Mouse (Mus musculus): Measurements from ENCODE around the gene Lrguk. TPM values are rescaled to one million over a fixed set of nuclear protein-coding genes. Genes with fewer than 3 reads are reported as not detected.

Lrguk gene
- polyA plus RNA-seq, 1 experiment from 2014 or later, result 1.2 TPM

DNA sequence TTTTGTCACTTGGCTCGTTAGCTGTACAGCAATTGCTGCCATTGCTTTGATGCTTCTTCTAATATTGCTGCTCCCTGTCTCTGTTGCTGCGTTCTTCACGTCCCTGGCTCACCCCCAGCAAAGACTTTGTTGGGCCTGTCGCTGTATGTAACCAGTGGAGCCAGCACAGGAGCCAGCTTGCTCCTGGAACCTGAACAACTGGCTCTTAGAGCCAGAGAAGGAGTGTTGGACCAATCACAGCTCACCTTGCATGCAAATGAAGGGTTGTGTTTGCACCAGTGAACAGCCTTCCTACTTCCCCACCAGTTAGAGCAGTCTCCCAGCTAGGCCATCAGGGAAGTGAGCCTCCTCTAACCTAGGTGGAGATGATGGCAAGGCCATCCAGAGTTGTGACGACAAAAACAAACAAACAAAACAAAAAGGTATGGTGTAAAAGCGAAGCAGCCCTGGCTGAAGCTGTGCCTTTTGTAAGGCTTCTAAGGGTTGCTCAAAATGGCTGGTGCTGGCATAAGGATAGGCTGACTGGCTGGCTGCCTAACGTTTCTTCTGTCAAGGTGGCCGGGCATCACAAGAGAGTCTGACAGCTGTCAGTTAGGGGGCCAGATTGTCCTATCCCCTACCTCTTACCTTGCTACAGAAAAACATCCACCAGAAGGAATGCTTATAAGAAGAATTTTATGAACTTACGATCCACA is 15.7 kb downstream of the Lrguk start:
- ATAC-seq (ENCODE audit: insufficient read depth, low FRiP score, low TSS enrichment), result no peak
- Histone ChIP-seq H3K4me3 (ENCODE audit: low read depth, low read length) (no peak overlapping the region), H3K27me3 (ENCODE audit: control insufficient read depth, insufficient read depth, low read length) (no peaks in the 10 kb centered on the region), H3K27ac (ENCODE audit: low read depth, low read length) (no peak overlapping the region), H3K9me3 (ENCODE audit: control insufficient read depth, low read length) (no peaks in the 10 kb centered on the region), H3K4me1 (ENCODE audit: control insufficient read depth, insufficient read depth, low read length) (no peaks in the 10 kb centered on the region), H3K4me2 (ENCODE audit: low read depth) (no peak overlapping the region), H3K36me3 (ENCODE audit: control insufficient read depth, insufficient read depth, low read length) (no peaks in the 10 kb centered on the region), H3K9ac (ENCODE audit: low read length) (no peak overlapping the region)
- no peak for DNase-seq (ENCODE audit: low spot score)
- 86% methylated on average over 9 of the region's 9 CpGs for WGBS

GRCm38 (mm10) chr6:34046551-34047186 is 17.4 kb downstream of the Lrguk start:
- Histone ChIP-seq H3K27ac (ENCODE audit: low read depth, low read length) (no peak overlapping the region), H3K27me3 (ENCODE audit: control insufficient read depth, insufficient read depth, low read length) (no peaks in the 10 kb centered on the region), H3K4me2 (ENCODE audit: low read depth) (no peak overlapping the region), H3K9me3 (ENCODE audit: control insufficient read depth, low read length) (no peaks in the 10 kb centered on the region), H3K4me1 (ENCODE audit: control insufficient read depth, insufficient read depth, low read length) (no peaks in the 10 kb centered on the region), H3K4me3 (ENCODE audit: low read depth, low read length) (no peak overlapping the region), H3K36me3 (ENCODE audit: control insufficient read depth, insufficient read depth, low read length) (no peaks in the 10 kb centered on the region), H3K9ac (ENCODE audit: low read length) (no peak overlapping the region; the same call in 1 of the 2 replicates)
- 73% methylated on average over 11 of the region's 11 CpGs for WGBS
- DNase-seq (ENCODE audit: low spot score) (no peak), ATAC-seq (ENCODE audit: insufficient read depth, low FRiP score, low TSS enrichment) (no peak)

DNA sequence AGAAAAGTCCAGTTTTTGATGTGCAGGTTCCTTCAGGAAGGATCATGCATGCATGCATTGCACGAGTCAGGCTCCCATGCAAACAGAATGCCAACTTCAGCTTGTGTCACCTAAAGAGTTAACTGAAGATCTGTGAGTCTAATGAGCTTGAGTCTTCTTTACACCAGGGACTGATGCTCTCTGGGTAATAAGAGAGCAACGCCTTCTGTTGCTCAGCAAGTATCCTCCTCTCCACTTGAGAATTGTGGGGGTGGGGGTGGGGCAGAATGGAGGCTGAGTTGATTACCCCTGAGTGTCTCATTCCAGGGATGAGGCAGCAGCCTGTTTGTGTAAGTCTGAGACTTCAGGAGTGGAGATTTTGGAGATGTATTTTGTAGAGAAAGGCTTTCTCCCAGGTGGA is 20.2 kb downstream of the Lrguk start:
- Histone ChIP-seq H3K9me3 (ENCODE audit: control insufficient read depth, low read length) (no peaks in the 10 kb centered on the region), H3K27me3 (ENCODE audit: control insufficient read depth, insufficient read depth, low read length) (no peaks in the 10 kb centered on the region), H3K4me1 (ENCODE audit: control insufficient read depth, insufficient read depth, low read length) (no peaks in the 10 kb centered on the region), H3K9ac (ENCODE audit: low read length) (no peak overlapping the region), H3K4me2 (ENCODE audit: low read depth) (no peak overlapping the region), H3K36me3 (ENCODE audit: control insufficient read depth, insufficient read depth, low read length) (no peaks in the 10 kb centered on the region), H3K4me3 (ENCODE audit: low read depth, low read length) (no peak overlapping the region), H3K27ac (ENCODE audit: low read depth, low read length) (no peak overlapping the region)
- WGBS, result 52% methylated on average over 2 of the region's 2 CpGs
- ATAC-seq (ENCODE audit: insufficient read depth, low FRiP score, low TSS enrichment) (no peak), DNase-seq (ENCODE audit: low spot score) (no peak)

GRCm38 (mm10) chr6:34059741-34060140 is 30.5 kb downstream of the Lrguk start:
- H3K9ac ChIP-seq (ENCODE audit: low read length), result no peak overlapping the region
- H3K4me1 ChIP-seq (ENCODE audit: control insufficient read depth, insufficient read depth, low read length), result no peaks in the 10 kb centered on the region
- no peak overlapping the region for H3K27ac ChIP-seq (ENCODE audit: low read depth, low read length)
- no peaks in the 10 kb centered on the region for H3K36me3 ChIP-seq (ENCODE audit: control insufficient read depth, insufficient read depth, low read length)
- ATAC-seq (ENCODE audit: insufficient read depth, low FRiP score, low TSS enrichment) (no peak), DNase-seq (ENCODE audit: low spot score) (no peak)
- no peaks in the 10 kb centered on the region for H3K27me3 ChIP-seq (ENCODE audit: control insufficient read depth, insufficient read depth, low read length)
- 95% methylated on average over 6 of the region's 6 CpGs for WGBS
- no peaks in the 10 kb centered on the region for H3K9me3 ChIP-seq (ENCODE audit: control insufficient read depth, low read length)
- no peak overlapping the region for H3K4me3 ChIP-seq (ENCODE audit: low read depth, low read length)
- no peak overlapping the region for H3K4me2 ChIP-seq (ENCODE audit: low read depth)

DNA sequence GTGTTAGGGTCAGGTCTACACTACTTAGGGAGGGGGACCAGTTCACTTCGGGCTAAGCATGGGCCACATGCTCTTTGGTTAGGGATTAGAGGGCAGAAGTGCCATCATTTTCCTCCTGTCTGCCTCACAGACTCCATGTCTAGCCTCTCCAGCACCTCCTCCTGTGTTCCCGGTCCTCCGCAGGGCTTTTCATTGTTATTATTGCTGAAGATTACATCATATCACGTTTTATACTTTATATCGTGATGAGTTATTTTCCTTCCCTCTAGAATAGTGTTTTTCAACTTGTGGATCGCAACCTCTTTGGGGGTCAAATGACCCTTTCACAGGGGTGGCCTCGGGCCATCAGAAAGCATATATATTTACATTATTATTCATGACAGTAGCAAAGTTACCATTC is 37.5 kb downstream of the Lrguk start:
- Histone ChIP-seq H3K4me3 (ENCODE audit: low read depth, low read length) (no peak overlapping the region), H3K4me1 (ENCODE audit: control insufficient read depth, insufficient read depth, low read length) (no peaks in the 10 kb centered on the region), H3K9me3 (ENCODE audit: control insufficient read depth, low read length) (no peaks in the 10 kb centered on the region), H3K27ac (ENCODE audit: low read depth, low read length) (no peak overlapping the region), H3K36me3 (ENCODE audit: control insufficient read depth, insufficient read depth, low read length) (no peaks in the 10 kb centered on the region), H3K4me2 (ENCODE audit: low read depth) (no peak overlapping the region), H3K9ac (ENCODE audit: low read length) (no peak overlapping the region), H3K27me3 (ENCODE audit: control insufficient read depth, insufficient read depth, low read length) (no peaks in the 10 kb centered on the region)
- no peak for ATAC-seq (ENCODE audit: insufficient read depth, low FRiP score, low TSS enrichment)
- no peak for DNase-seq (ENCODE audit: low spot score)
- WGBS, result 91% methylated on average over 7 of the region's 7 CpGs

- no peak for ATAC-seq (ENCODE audit: insufficient read depth, low FRiP score, low TSS enrichment)
- no peak for DNase-seq (ENCODE audit: low spot score)
Measured at GRCm38 (mm10) chr6:34067271-34067670, 38.0 kb downstream of the Lrguk start.

GRCm38 (mm10) chr6:34071936-34072335 is 42.7 kb downstream of the Lrguk start:
- Histone ChIP-seq H3K9ac (ENCODE audit: low read length) (no peak overlapping the region), H3K27me3 (ENCODE audit: control insufficient read depth, insufficient read depth, low read length) (no peaks in the 10 kb centered on the region), H3K36me3 (ENCODE audit: control insufficient read depth, insufficient read depth, low read length) (no peaks in the 10 kb centered on the region), H3K27ac (ENCODE audit: low read depth, low read length) (no peak overlapping the region), H3K4me2 (ENCODE audit: low read depth) (no peak overlapping the region), H3K4me3 (ENCODE audit: low read depth, low read length) (no peak overlapping the region), H3K4me1 (ENCODE audit: control insufficient read depth, insufficient read depth, low read length) (no peaks in the 10 kb centered on the region), H3K9me3 (ENCODE audit: control insufficient read depth, low read length) (no peaks in the 10 kb centered on the region)
- DNase-seq (ENCODE audit: low spot score), result no peak
- 65% methylated on average over 5 of the region's 5 CpGs for WGBS
- no peak for ATAC-seq (ENCODE audit: insufficient read depth, low FRiP score, low TSS enrichment)

More at GRCm38 (mm10) chr6:34067271-34067670, 38.0 kb downstream of the Lrguk start:
- no peak overlapping the region for H3K27ac ChIP-seq (ENCODE audit: low read depth, low read length)
- no peaks in the 10 kb centered on the region for H3K9me3 ChIP-seq (ENCODE audit: control insufficient read depth, low read length)
- H3K4me1 ChIP-seq (ENCODE audit: control insufficient read depth, insufficient read depth, low read length), result no peaks in the 10 kb centered on the region
- H3K9ac ChIP-seq (ENCODE audit: low read length), result no peak overlapping the region
- no peaks in the 10 kb centered on the region for H3K27me3 ChIP-seq (ENCODE audit: control insufficient read depth, insufficient read depth, low read length)
- no peak overlapping the region for H3K4me3 ChIP-seq (ENCODE audit: low read depth, low read length)
- H3K36me3 ChIP-seq (ENCODE audit: control insufficient read depth, insufficient read depth, low read length), result no peaks in the 10 kb centered on the region
- 93% methylated on average over 8 of the region's 8 CpGs for WGBS
- no peak overlapping the region for H3K4me2 ChIP-seq (ENCODE audit: low read depth)

- H3K27ac ChIP-seq (ENCODE audit: low read depth, low read length), result no peak overlapping the region
- 89% methylated on average over 3 of the region's 3 CpGs for WGBS
- ATAC-seq (ENCODE audit: insufficient read depth, low FRiP score, low TSS enrichment) (no peak), DNase-seq (ENCODE audit: low spot score) (no peak)
- H3K27me3 ChIP-seq (ENCODE audit: control insufficient read depth, insufficient read depth, low read length), result no peaks in the 10 kb centered on the region
- no peaks in the 10 kb centered on the region for H3K36me3 ChIP-seq (ENCODE audit: control insufficient read depth, insufficient read depth, low read length)
- no peak overlapping the region for H3K9ac ChIP-seq (ENCODE audit: low read length)
- no peaks in the 10 kb centered on the region for H3K9me3 ChIP-seq (ENCODE audit: control insufficient read depth, low read length)
- H3K4me3 ChIP-seq (ENCODE audit: low read depth, low read length), result no peak overlapping the region
- H3K4me2 ChIP-seq (ENCODE audit: low read depth), result no peak overlapping the region
- H3K4me1 ChIP-seq (ENCODE audit: control insufficient read depth, insufficient read depth, low read length), result no peaks in the 10 kb centered on the region
Measured at GRCm38 (mm10) chr6:34073931-34074442, 44.7 kb downstream of the Lrguk start.

DNA sequence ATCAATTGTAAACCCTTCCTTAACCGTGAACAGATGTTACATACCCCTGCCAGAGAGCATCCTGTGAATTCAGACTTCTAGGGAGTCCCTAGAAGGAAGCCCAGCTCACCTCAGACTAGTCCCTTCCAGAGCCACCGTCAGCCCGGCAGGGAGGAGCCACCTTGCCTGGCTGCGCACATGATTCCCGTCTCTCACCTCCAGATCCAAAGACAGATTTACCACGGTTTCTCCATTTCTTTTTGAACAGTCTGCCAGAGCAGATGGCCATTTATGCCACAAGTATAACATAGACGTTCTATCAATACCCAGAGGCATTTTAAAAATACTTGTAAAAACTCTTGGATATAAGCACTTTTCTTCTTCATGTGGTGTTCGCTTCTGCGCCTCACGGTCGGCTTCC is 46.3 kb downstream of the Lrguk start:
- ATAC-seq (ENCODE audit: insufficient read depth, low FRiP score, low TSS enrichment) (no peak), DNase-seq (ENCODE audit: low spot score) (no peak)
- no peaks in the 10 kb centered on the region for H3K9me3 ChIP-seq (ENCODE audit: control insufficient read depth, low read length)
- H3K4me3 ChIP-seq (ENCODE audit: low read depth, low read length), result no peak overlapping the region
- no peaks in the 10 kb centered on the region for H3K27me3 ChIP-seq (ENCODE audit: control insufficient read depth, insufficient read depth, low read length)
- 82% methylated on average over 11 of the region's 11 CpGs for WGBS
- H3K9ac ChIP-seq (ENCODE audit: low read length), result no peak overlapping the region
- no peak overlapping the region for H3K27ac ChIP-seq (ENCODE audit: low read depth, low read length)
- no peaks in the 10 kb centered on the region for H3K4me1 ChIP-seq (ENCODE audit: control insufficient read depth, insufficient read depth, low read length)
- H3K4me2 ChIP-seq (ENCODE audit: low read depth), result no peak overlapping the region
- no peaks in the 10 kb centered on the region for H3K36me3 ChIP-seq (ENCODE audit: control insufficient read depth, insufficient read depth, low read length)
